Mouse (Mus musculus): ENCODE measurements around the gene Zfp523. TPM values are rescaled to one million over a fixed set of nuclear protein-coding genes. Genes with fewer than 3 reads are reported as not detected.

The Zfp523 gene
- total and polyA plus RNA-seq, 3 experiments = 29.5 to 53.0 TPM; not detected in 1

GRCm38 (mm10) chr17:28234641-28235040, 57.7 kb downstream of the Zfp523 start:
- Histone ChIP-seq H3K36me3 (ENCODE audit: control insufficient read depth in 1 of 2, insufficient read depth in 2 of 2, low read length in 2 of 2) (peaks cover 0 to 18% of the 10 kb centered on the region in 2 experiments; a peak in 2 of 4 replicates), H3K27me3 (ENCODE audit: control insufficient read depth in 1 of 2, insufficient read depth in 2 of 2, low read length in 2 of 2) (no peaks in the 10 kb centered on the region), H3K4me3 (ENCODE audit: control insufficient read depth in 1 of 2, insufficient read depth in 1 of 2, low read depth in 2 of 2, low read length in 2 of 2) (no peak overlapping the region), H3K27ac (ENCODE audit: control insufficient read depth, low read depth, low read length) (no peak overlapping the region), H3K9ac (ENCODE audit: control insufficient read depth, low read depth, low read length, poor library complexity, severe bottlenecking) (no peak overlapping the region), H3K9me3 (replicated peaks; ENCODE audit: insufficient read depth, low read length) (no peaks in the 10 kb centered on the region), H3K4me1 (ENCODE audit: control insufficient read depth in 1 of 2, insufficient read depth in 2 of 2, low read length in 2 of 2) (peaks cover 4 to 31% of the 10 kb centered on the region in 2 experiments; a peak in 3 of 4 replicates), H3K79me2 (ENCODE audit: control insufficient read depth, insufficient read depth, low read length, poor library complexity) (peaks cover 7% of the 10 kb centered on the region)
- DNase-seq (ENCODE audit: low read depth, low spot score) = no peak
- TF ChIP-seq NRF1 (IDR thresholded peaks at IDR 0.05; ENCODE audit: insufficient read depth, low read depth, low read length, poor library complexity, severe bottlenecking) (no peak), ZNF384 (IDR thresholded peaks at IDR 0.05; ENCODE audit: low read depth, low read length) (no peak), UBTF (IDR thresholded peaks at IDR 0.05; ENCODE audit: borderline replicate concordance, insufficient read depth, low read depth, low read length) (no peak)

GRCm38 (mm10) chr17:28235982-28236635, 59.2 kb downstream of the Zfp523 start:
- Histone ChIP-seq H3K4me1 (ENCODE audit: control insufficient read depth in 1 of 2, insufficient read depth in 2 of 2, low read length in 2 of 2) (peaks cover 4 to 29% of the 10 kb centered on the region in 2 experiments; a peak in 3 of 4 replicates), H3K9me3 (replicated peaks; ENCODE audit: insufficient read depth, low read length) (no peaks in the 10 kb centered on the region), H3K9ac (ENCODE audit: control insufficient read depth, low read depth, low read length, poor library complexity, severe bottlenecking) (no peak overlapping the region), H3K4me3 (ENCODE audit: control insufficient read depth in 1 of 2, insufficient read depth in 1 of 2, low read depth in 2 of 2, low read length in 2 of 2) (no peak overlapping the region), H3K27me3 (ENCODE audit: control insufficient read depth in 1 of 2, insufficient read depth in 2 of 2, low read length in 2 of 2) (no peaks in the 10 kb centered on the region), H3K36me3 (ENCODE audit: control insufficient read depth in 1 of 2, insufficient read depth in 2 of 2, low read length in 2 of 2) (peaks cover 0 to 18% of the 10 kb centered on the region in 2 experiments; a peak in 3 of 4 replicates), H3K79me2 (ENCODE audit: control insufficient read depth, insufficient read depth, low read length, poor library complexity) (peaks cover 7% of the 10 kb centered on the region), H3K27ac (ENCODE audit: control insufficient read depth, low read depth, low read length) (no peak overlapping the region)
- TF ChIP-seq UBTF (IDR thresholded peaks at IDR 0.05; ENCODE audit: borderline replicate concordance, insufficient read depth, low read depth, low read length) = no peak
- no peak for TF ChIP-seq CHD2 (IDR thresholded peaks at IDR 0.05; ENCODE audit: low read length)
- no peak for TF ChIP-seq CTCF (IDR thresholded peaks at IDR 0.05 in 2 of 3, conservative IDR thresholded peaks at IDR 0.05 in 1 of 3; ENCODE audit: control insufficient read depth in 1 of 3, insufficient read depth in 1 of 3, low read depth in 2 of 3, low read length in 3 of 3, poor library complexity in 1 of 3, severe bottlenecking in 1 of 3)
- TF ChIP-seq NELFE (IDR thresholded peaks at IDR 0.05; ENCODE audit: low read depth, low read length) = no peak
- TF ChIP-seq MAFK (IDR thresholded peaks at IDR 0.05; ENCODE audit: borderline replicate concordance, low read depth, low read length) = no peak
- no peak for TF ChIP-seq MYB (IDR thresholded peaks at IDR 0.05; ENCODE audit: low read depth, low read length)
- no peak for TF ChIP-seq JUND (IDR thresholded peaks at IDR 0.05; ENCODE audit: low read depth, low read length)
- no peak for DNase-seq (ENCODE audit: low read depth, low spot score)

- Histone ChIP-seq H3K27me3 (ENCODE audit: control insufficient read depth in 1 of 2, insufficient read depth in 2 of 2, low read length in 2 of 2) (no peaks in the 10 kb centered on the region), H3K9ac (ENCODE audit: control insufficient read depth, low read depth, low read length, poor library complexity, severe bottlenecking) (no peak overlapping the region), H3K4me3 (ENCODE audit: control insufficient read depth in 1 of 2, insufficient read depth in 1 of 2, low read depth in 2 of 2, low read length in 2 of 2) (no peak overlapping the region), H3K36me3 (ENCODE audit: control insufficient read depth in 1 of 2, insufficient read depth in 2 of 2, low read length in 2 of 2) (peaks cover 0 to 13% of the 10 kb centered on the region in 2 experiments; a peak in 3 of 4 replicates), H3K27ac (ENCODE audit: control insufficient read depth, low read depth, low read length) (no peak overlapping the region), H3K9me3 (replicated peaks; ENCODE audit: insufficient read depth, low read length) (no peaks in the 10 kb centered on the region), H3K4me1 (ENCODE audit: control insufficient read depth in 1 of 2, insufficient read depth in 2 of 2, low read length in 2 of 2) (peaks cover 2 to 24% of the 10 kb centered on the region in 2 experiments; a peak in 3 of 4 replicates), H3K79me2 (ENCODE audit: control insufficient read depth, insufficient read depth, low read length, poor library complexity) (peaks cover 7% of the 10 kb centered on the region)
- TF ChIP-seq ETS1 (IDR thresholded peaks at IDR 0.05; ENCODE audit: low read depth, low read length) (no peak), POLR2AphosphoS2 (IDR thresholded peaks at IDR 0.05; ENCODE audit: low read length) (no peak), GATA1 (IDR thresholded peaks at IDR 0.05; ENCODE audit: low read depth, low read length) (no peak)
- DNase-seq (ENCODE audit: low read depth, low spot score) = no peak
Observed at GRCm38 (mm10) chr17:28236636-28237015, 59.7 kb downstream of the Zfp523 start.
